Mouse (Mus musculus) spleen, adult 10 weeks (tissue): ENCODE data around the gene Katnb1. TPM values are rescaled to one million over a fixed set of nuclear protein-coding genes. Genes with fewer than 3 reads are reported as not detected.

ENCODE experiments used
- polyA plus RNA-seq: library from polyadenylated mRNA; stranded (reverse); fragments of 350-450 nt; fragmentation: Illumina TruSeq; extraction: RNeasy Lipid Tissue Mini Kit (QIAGEN cat#74804); gene quantifications from one replicate; pipeline ENCODE4 v1.2.3, GENCODE M21; 2015; ENCODE audit warnings: low replicate concordance; ENCODE audit not compliant: insufficient read depth

Gene Katnb1
- polyA plus RNA-seq: 2.6 TPM

DNA sequence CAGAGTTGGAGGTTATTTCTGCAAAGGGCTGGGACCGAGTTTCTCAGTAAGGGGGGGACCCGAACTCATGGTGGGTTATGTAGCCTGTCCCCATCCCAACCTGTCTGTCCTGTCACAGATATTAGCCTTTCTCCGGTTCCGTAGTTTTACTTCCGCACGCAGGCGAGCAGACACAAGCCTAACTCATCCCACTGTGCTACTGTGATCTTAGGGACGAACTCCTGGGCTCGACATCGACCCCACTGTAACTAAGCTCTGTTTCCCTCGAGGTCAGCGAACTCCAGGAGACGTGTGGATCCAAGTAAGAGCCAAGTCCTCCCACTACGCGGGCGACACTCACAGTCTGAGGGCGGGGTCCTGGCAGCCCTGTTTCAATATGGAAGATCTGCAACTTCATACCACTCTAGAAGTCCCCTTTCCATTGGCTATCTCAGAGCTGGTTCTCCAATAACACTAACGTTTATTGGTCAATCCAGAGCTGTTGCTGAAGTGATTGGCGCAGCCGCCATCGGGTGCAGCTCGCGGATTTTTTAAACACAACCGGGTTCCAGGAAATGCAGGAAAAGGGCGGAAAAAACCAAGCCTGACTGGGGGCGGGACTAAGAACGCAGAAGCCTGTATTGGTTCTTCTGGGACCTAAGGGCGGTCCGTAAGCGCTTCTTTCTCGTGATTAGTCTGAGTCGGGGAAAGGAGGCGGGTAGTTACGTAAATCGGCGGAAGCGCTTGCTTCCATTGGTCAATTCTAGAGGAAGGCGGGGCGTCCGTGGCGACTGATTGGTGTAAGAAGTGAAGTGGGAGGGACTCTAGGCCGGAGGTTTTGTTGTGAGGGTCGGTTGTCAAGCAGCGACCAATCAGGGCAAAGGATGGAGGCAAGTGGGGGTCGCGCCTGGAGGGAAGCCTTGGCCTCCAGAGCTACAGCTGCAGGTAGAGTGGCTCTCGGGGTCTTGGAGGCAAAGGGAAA lies at the start of gene Katnb1:
Gene Katnb1, plus strand, starts transcription at position 806 of the 961 bp plus-strand sequence.

DNA sequence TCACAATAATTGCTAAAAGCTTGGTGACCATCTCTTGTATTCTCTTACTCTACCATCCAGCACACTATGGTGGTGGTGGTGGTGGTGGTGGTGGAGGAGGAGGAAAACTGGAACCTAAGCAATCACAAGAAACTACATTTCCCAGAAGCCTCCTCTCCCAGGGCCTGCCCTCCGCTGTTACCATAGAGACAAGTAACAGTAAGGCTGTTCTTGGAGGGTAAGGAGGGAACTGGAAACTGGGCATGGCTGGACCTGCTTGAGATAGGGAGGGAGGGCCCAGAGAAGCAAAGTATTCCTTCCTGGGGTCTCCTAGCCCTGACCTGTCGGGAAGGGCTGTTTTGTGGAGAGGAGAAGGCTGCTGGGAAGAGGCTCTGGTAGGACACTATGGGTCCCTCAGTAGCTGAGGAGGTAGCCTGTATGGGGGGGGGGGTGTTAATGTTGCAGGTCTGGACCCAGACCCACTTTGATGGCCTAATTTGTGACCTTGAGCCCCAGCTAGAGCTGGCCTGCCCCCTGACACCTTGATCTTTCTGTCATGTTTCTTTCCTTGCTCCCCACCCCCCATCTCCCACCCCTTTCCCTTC lies 26.0 kb upstream of the Katnb1 start, which contains the start of gene Drc7:
Gene Drc7, plus strand, starts transcription at position 177 of the 584 bp plus-strand sequence.

Other genes with a start within 250 kb of the Katnb1 start
- 23.9 TPM for gene Coq9, start 242.9 kb upstream of the Katnb1 start, polyA plus RNA-seq
- gene Ciapin1, start 242.8 kb upstream of the Katnb1 start, polyA plus RNA-seq: 36.7 TPM
- gene Polr2c, start 223.7 kb upstream of the Katnb1 start, polyA plus RNA-seq: 42.1 TPM
- 2.5 TPM for gene Dok4, start 204.9 kb upstream of the Katnb1 start, polyA plus RNA-seq
- gene Ccdc102a, start 163.1 kb upstream of the Katnb1 start, polyA plus RNA-seq: 4.0 TPM
- 20.1 TPM for gene Adgrg5, start 157.5 kb upstream of the Katnb1 start, polyA plus RNA-seq
- 9.3 TPM for gene Adgrg1, start 106.4 kb upstream of the Katnb1 start, polyA plus RNA-seq
- gene Adgrg3, start 63.5 kb upstream of the Katnb1 start, polyA plus RNA-seq: 1.3 TPM
- gene Drc7, start 26.1 kb upstream of the Katnb1 start, polyA plus RNA-seq: not detected
- gene Kifc3, start 121.6 kb downstream of the Katnb1 start, polyA plus RNA-seq: 1.2 TPM
- gene Cngb1, start 225.4 kb downstream of the Katnb1 start, polyA plus RNA-seq: 0.28 TPM
- gene Tepp, start 229.4 kb downstream of the Katnb1 start, polyA plus RNA-seq: 1.2 TPM